Mouse (Mus musculus) erythroblast, embryonic 14.5 days (primary cell): ENCODE results near the gene Pik3ip1. TPM values are rescaled to one million over a fixed set of nuclear protein-coding genes. Genes with fewer than 3 reads are reported as not detected.

Source experiments
- H3K27me3 ChIP-seq: 2 replicates; pipeline ENCODE4 v1.6.1; 2012; ENCODE audit warnings: inconsistent platforms; ENCODE audit not compliant: control insufficient read depth
- H3K36me3 ChIP-seq: 2 replicates; pipeline ENCODE4 v1.6.1; 2012; ENCODE audit warnings: mild to moderate bottlenecking, inconsistent platforms; ENCODE audit not compliant: control insufficient read depth
- H3K4me1 ChIP-seq: 2 replicates; pipeline ENCODE4 v1.6.1; 2012; ENCODE audit warnings: inconsistent platforms; ENCODE audit not compliant: control insufficient read depth
- H3K4me3 ChIP-seq: replicated peaks from 2 replicates; pipeline ENCODE3; 2012; ENCODE audit warnings: moderate library complexity, mild to moderate bottlenecking, inconsistent platforms
- H3K9me3 ChIP-seq: 2 replicates; pipeline ENCODE4 v1.6.1; 2012; ENCODE audit warnings: low read length, inconsistent platforms, mixed read lengths; ENCODE audit not compliant: control insufficient read depth
- GATA1 ChIP-seq: IDR thresholded peaks from 2 replicates; pipeline ENCODE4 v1.6.1; 2012; ENCODE audit warnings: low read length, inconsistent platforms, mixed read lengths
- TAL1 ChIP-seq: IDR thresholded peaks from 3 replicates; pipeline ENCODE4 v1.6.1; 2012; ENCODE audit warnings: low read length, inconsistent platforms, mixed read lengths
- polyA plus RNA-seq: library from polyadenylated mRNA; stranded (reverse); fragments of >175 nt; gene quantifications from 2 replicates; pipeline ENCODE4 v1.2.3, GENCODE M21; 2012

Gene Pik3ip1
- polyA plus RNA-seq, 1 experiment: 0.07 TPM

GRCm38 (mm10) chr11:3290640-3291310, 39.4 kb upstream of the Pik3ip1 start:
- peaks cover 68% of the 10 kb centered on the region for H3K4me1 ChIP-seq
- TF ChIP-seq GATA1: no peak
- TF ChIP-seq TAL1: no peak
- H3K36me3 ChIP-seq: peaks cover 33% of the 10 kb centered on the region
- no peaks in the 10 kb centered on the region for H3K9me3 ChIP-seq
- H3K4me3 ChIP-seq: peak overlapping the region; percentile 92
- H3K27me3 ChIP-seq: peaks cover 20% of the 10 kb centered on the region

DNA sequence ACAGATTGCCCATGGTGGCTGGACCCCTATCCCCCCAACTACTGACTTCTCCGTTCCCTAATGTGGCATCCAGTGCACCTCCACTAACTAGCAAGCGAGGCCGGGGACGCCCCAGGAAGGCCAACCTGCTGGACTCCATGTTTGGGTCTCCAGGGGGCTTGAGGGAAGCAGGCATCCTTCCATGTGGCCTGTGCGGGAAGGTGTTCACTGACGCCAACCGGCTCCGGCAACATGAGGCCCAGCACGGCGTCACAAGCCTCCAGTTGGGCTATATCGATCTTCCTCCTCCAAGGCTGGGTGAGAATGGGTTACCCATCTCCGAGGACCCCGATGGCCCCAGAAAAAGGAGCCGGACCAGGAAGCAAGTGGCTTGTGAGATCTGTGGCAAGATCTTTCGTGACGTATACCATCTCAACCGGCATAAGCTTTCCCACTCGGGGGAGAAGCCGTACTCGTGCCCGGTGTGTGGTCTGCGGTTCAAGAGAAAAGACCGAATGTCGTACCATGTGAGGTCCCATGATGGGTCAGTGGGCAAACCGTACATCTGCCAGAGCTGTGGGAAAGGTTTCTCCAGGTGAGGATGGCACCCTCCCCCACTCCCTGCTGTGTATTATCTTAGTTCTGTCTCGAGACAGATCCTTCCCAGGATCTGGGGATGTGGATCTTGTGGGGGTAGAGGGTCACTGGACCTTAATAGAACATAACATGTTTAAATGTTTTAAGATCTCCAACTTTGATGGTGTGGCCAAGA, 38.7 kb upstream of the Pik3ip1 start:
- Histone ChIP-seq H3K27me3 (peaks cover 20% of the 10 kb centered on the region), H3K36me3 (peaks cover 40% of the 10 kb centered on the region), H3K4me1 (peaks cover 73% of the 10 kb centered on the region), H3K9me3 (no peaks in the 10 kb centered on the region), H3K4me3 (peak overlapping the region; percentile 92)
- no peak for TF ChIP-seq GATA1
- no peak for TF ChIP-seq TAL1

- no peaks in the 10 kb centered on the region for H3K9me3 ChIP-seq
- peak overlapping the region; percentile 92 for H3K4me3 ChIP-seq
- TF ChIP-seq TAL1 (no peak), GATA1 (no peak)
- H3K36me3 ChIP-seq: peaks cover 46% of the 10 kb centered on the region
- H3K4me1 ChIP-seq: peaks cover 73% of the 10 kb centered on the region
- peaks cover 19% of the 10 kb centered on the region for H3K27me3 ChIP-seq
Measured at GRCm38 (mm10) chr11:3292062-3292421, 38.2 kb upstream of the Pik3ip1 start.

DNA sequence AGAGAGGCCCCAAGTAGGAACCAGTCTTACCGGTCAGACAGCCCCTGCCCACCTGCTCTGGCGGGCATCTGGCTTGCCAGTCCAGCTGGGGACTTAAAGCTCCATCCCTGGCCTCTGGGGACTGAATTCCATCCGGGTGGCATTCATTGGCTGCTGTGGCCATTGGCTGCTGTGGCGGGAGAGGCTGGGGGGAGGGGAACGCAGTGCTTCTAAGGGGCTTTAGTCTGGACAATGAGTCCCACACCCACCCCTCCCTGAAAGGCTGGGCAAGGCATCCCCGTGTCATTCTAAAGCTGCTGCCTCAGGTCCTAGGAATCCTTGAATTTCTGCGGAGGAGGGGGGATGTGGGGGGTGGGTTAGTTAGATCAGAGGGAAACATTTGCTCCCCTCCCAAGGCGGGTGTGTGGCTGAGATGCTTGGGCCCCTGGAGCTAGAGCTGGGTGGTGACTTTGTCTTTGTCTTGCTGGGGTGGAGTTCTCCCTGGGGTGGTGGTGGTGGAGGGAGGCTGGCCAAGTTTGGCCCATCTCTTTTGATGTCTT, 37.4 kb upstream of the Pik3ip1 start:
- Histone ChIP-seq H3K4me3 (peak overlapping the region; percentile 92), H3K4me1 (peaks cover 73% of the 10 kb centered on the region), H3K36me3 (peaks cover 53% of the 10 kb centered on the region), H3K27me3 (peaks cover 15% of the 10 kb centered on the region), H3K9me3 (no peaks in the 10 kb centered on the region)
- no peak for TF ChIP-seq TAL1
- no peak for TF ChIP-seq GATA1

DNA sequence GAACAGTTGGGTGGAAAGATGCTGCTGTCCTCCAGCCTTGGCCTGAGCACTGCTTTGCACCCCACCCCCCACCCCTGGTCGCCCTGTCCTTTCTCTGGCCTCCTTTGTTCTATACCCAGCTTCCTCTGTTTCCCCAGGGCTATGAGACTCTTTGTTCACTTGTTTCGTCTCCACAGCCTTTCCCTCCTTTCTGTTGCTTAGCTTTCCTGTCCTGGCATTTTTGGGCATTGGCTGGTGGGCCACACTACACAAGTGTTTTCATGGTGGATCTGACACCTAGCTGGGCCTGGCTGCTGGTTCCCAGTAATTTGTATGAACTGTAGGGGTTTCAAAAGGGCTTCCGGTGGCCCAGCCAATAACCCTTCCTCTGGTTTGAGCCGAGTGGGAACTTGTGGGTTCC, 36.8 kb upstream of the Pik3ip1 start:
- peaks cover 59% of the 10 kb centered on the region for H3K36me3 ChIP-seq
- H3K4me3 ChIP-seq: peak overlapping the region; percentile 92
- H3K9me3 ChIP-seq: no peaks in the 10 kb centered on the region
- TF ChIP-seq TAL1 (no peak), GATA1 (no peak)
- peaks cover 9% of the 10 kb centered on the region for H3K27me3 ChIP-seq
- peaks cover 70% of the 10 kb centered on the region for H3K4me1 ChIP-seq

- Histone ChIP-seq H3K4me1 (peaks cover 59% of the 10 kb centered on the region), H3K4me3 (no peak overlapping the region), H3K27me3 (no peaks in the 10 kb centered on the region), H3K9me3 (no peaks in the 10 kb centered on the region), H3K36me3 (peaks cover 72% of the 10 kb centered on the region)
- TF ChIP-seq GATA1: no peak
- TF ChIP-seq TAL1: no peak
Measured at GRCm38 (mm10) chr11:3294641-3295040, 35.6 kb upstream of the Pik3ip1 start.

DNA sequence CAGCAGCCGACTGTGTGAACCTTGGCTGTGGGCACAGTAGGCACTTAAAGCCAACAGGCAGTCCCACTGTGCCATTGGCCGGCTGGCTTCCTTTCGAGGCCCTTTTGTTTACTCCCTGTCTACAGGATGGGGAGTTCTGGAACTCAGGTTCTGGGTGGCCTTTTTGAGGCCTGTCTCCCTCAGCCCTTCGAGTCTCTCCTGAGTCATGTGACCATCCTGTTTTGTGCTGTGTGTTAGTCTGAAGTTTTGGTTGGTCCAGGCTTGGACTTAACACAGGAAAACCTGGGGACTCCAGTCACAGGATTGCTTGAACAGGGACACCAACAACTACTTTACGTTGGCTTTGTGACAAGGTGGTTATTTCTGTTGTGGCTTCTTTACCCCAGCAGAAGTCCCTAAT, 34.1 kb upstream of the Pik3ip1 start:
- Histone ChIP-seq H3K4me3 (no peak overlapping the region), H3K4me1 (peaks cover 47% of the 10 kb centered on the region), H3K36me3 (peaks cover 84% of the 10 kb centered on the region), H3K9me3 (no peaks in the 10 kb centered on the region), H3K27me3 (no peaks in the 10 kb centered on the region)
- TF ChIP-seq TAL1: no peak
- no peak for TF ChIP-seq GATA1

DNA sequence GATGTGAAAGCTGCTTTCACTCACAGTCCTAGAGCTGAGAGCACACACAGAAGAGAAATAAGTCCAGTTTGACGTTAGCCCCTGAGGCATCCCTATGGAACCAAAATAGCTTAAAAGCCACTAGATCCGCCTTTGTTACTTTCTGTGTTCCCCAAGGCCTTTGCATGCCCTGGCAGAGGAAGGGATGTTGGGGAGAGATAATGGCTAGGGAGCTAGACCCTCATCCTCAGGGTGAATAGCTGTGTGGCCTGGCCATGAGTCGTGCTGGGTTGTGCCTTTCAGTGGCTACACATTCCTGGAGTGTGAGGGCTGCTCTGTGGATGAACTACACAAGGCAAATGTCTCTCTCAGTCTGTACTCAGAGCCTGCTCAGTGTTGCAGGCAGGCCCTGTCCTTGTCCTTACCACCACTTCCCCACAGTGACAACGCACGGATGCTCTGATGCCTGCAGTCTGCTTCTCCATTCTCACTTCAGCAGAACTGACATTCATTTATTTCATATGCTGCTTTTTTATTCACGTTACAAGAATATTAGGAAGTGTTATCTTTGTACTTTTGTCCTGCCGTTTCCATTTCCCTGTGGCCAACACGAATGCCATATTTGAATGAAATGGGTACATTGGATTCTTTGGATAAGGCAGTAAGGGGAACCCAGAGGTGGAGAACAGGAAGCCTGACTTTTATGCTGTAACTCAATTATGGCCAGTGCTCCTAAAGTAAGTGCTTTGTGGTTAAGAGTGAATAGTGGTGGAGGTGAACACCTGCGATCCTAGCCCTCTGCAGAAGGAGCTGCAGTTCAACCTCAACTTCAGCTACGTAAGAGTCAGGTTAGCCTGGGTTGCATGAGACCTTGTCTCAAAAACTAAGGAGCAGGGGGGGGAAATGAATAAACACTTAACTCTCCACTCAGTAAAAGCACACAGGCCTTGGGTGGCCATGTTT, 32.1 kb upstream of the Pik3ip1 start:
- H3K27me3 ChIP-seq: no peaks in the 10 kb centered on the region
- peaks cover 98% of the 10 kb centered on the region for H3K36me3 ChIP-seq
- H3K4me3 ChIP-seq: no peak overlapping the region
- H3K9me3 ChIP-seq: no peaks in the 10 kb centered on the region
- peaks cover 26% of the 10 kb centered on the region for H3K4me1 ChIP-seq
- TF ChIP-seq TAL1: no peak
